Mouse (Mus musculus): ENCODE results near the gene Gm30083. TPM values are rescaled to one million over a fixed set of nuclear protein-coding genes. Genes with fewer than 3 reads are reported as not detected.
A peak's percentile ranks its signal among the peaks of the same experiment; 100 is the strongest.

Gene Gm30083
- total RNA-seq, 2 experiments from 2014 or later = not detected

GRCm38 (mm10) chr14:33958841-33959240 lies 56.1 kb downstream of the Gm30083 start:
- no peak for DNase-seq

GRCm38 (mm10) chr14:33958186-33958585 lies 56.8 kb downstream of the Gm30083 start:
- no peak for DNase-seq

- no peak for DNase-seq
These were observed 58.9 kb downstream of the Gm30083 start for GRCm38 (mm10) chr14:33956055-33956454.

- no peak for DNase-seq
These were observed 61.2 kb downstream of the Gm30083 start, which contains the start of gene Rbp3 for GRCm38 (mm10) chr14:33953761-33954160. TSS of gene Rbp3 (plus strand) at chr14:33954003.

- DNase-seq = no peak
These were observed 62.6 kb downstream of the Gm30083 start for GRCm38 (mm10) chr14:33952233-33952981.

- DNase-seq = no peak
These were observed 68.9 kb downstream of the Gm30083 start for GRCm38 (mm10) chr14:33946125-33946524.

- DNase-seq = no peak
These were observed 72.8 kb downstream of the Gm30083 start for GRCm38 (mm10) chr14:33942222-33942621.

- no peak for DNase-seq
These were observed 74.2 kb downstream of the Gm30083 start, which contains the start of gene Gdf2 for GRCm38 (mm10) chr14:33940739-33941138. TSS of gene Gdf2 (plus strand) at chr14:33941039.

GRCm38 (mm10) chr14:33939117-33939516 lies 75.9 kb downstream of the Gm30083 start:
- DNase-seq = peak; percentile 38

Other genes with a start within 250 kb of the Gm30083 start
- 1 to 10 TPM; 2.0 to 3.9 TPM for gene Gdf10, start 91.6 kb downstream of the Gm30083 start, total RNA-seq (2021)
- not detected for gene Gdf2, start 74.1 kb downstream of the Gm30083 start, total RNA-seq (2021)
- gene Rbp3, start 61.2 kb downstream of the Gm30083 start, total RNA-seq (2021) = not detected
- gene Zfp488, start 36.4 kb downstream of the Gm30083 start, total RNA-seq (2021) = not detected
- not detected for gene Gm5460, start 1.6 kb upstream of the Gm30083 start, total RNA-seq (2021)
- gene Antxrl, start 37.5 kb upstream of the Gm30083 start, total RNA-seq (2021) = not detected
- 1 to 10 TPM in 1 of 2 experiments, under 1 TPM in 1; 0.61 to 1.7 TPM for gene Anxa8, start 70.8 kb upstream of the Gm30083 start, total RNA-seq (2021)
- not detected for gene A630023A22Rik, start 87.6 kb upstream of the Gm30083 start, total RNA-seq (2021)
- gene Npy4r, start 137.3 kb upstream of the Gm30083 start, total RNA-seq (2021) = under 1 TPM; 0.13 to 0.27 TPM
- under 1 TPM; 0.08 to 0.29 TPM for gene Gprin2, start 186.5 kb upstream of the Gm30083 start, total RNA-seq (2021)
- under 1 TPM; 0.51 to 0.67 TPM for gene Syt15, start 204.4 kb upstream of the Gm30083 start, total RNA-seq (2021)